Mouse (Mus musculus) c-Kit-positive CD71-negative TER-119-negative erythroid progenitor cells, embryonic 14.5 days (primary cell): ENCODE data around the gene Xylt2.
"Not testable (repeated sequence)": the region's sequence is repeated elsewhere in the genome, so short reads cannot be mapped to it uniquely, and the experiment has no call there.

ENCODE experiments used
- DNase-seq: peaks from one replicate; pipeline ENCODE4 v3.0.0-alpha.2; 2013; ENCODE audit warnings: low read depth

The Xylt2 gene

DNA sequence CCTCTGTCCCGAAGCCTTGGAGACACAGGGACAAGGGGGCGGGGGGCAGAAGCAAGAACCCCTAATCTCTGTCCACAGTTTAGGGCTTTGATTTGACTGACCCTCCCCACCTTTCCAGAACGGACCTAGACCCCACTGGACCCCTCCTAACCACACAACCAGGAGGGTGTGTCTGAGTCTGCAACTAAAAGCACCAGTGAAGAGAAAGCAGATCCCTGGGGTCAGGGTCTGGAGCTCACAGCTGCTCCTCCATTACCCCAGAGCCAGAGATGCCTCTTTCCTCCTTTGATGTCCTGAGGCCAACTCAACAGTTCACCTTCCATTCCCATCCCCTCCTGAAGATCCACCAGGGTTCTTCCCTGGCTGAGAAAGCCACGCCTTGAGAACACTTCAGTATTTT, 1.0 kb downstream of the Xylt2 start:
- DNase-seq = no peak

DNA sequence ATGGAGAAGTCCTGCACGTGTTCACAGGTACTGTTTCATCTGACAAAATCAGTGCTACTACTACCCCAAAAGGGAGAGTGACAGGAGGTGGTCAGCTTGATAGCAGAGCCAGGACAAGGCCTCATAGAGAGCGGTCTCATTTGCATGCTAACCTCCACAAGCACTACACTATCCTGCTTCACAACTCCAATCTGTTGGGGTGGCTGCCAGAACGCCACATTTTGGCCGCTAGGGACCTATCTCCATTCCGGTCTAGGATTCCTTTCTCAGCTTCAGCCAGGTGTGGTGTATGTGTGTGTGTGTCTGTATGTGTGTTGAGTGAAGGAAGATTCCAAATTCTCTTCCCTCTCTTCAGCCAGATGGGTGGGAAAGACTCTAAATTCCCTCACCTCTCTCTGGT, 1.9 kb downstream of the Xylt2 start:
- DNase-seq = no peak

DNA sequence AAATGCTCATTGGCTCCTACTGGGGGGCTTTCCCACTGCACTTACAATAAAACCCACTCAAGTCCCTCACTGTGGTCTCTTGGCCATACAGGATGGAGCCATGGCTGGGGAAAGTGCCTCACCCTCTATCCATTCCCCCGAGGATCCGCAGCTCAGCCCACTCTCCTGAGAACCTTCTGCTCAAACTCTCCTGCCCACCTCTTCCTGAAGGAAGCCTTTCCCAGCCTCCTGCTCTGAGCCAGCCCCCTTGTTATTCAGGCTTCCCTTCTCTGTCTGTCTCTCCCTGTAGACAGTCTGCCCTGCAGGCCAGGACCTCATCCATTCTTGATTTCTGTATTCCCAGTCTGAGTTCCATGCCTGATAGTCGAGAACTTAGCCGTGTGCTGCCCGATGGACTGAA, 2.3 kb downstream of the Xylt2 start:
- DNase-seq = no peak

DNA sequence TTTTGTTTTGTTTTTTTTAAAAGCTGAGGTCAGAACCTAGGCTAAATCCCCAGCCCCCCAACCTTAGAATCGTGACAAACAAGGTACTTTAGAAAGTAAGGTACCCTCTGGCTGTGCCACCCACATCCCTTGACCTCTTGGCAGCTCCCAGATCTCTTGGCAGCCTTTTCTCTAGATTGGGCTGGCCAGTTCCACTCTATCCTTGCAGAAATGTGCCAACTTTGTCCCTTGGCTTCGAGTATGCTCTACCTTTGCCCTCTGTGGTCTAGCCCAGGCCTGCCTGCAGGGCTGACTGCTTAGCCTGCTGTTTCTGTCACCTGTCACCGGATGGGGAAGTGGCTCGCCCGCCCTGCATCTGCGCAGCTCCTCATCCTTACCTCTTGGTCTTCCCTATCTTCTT, 12.0 kb downstream of the Xylt2 start:
- DNase-seq = no peak

DNA sequence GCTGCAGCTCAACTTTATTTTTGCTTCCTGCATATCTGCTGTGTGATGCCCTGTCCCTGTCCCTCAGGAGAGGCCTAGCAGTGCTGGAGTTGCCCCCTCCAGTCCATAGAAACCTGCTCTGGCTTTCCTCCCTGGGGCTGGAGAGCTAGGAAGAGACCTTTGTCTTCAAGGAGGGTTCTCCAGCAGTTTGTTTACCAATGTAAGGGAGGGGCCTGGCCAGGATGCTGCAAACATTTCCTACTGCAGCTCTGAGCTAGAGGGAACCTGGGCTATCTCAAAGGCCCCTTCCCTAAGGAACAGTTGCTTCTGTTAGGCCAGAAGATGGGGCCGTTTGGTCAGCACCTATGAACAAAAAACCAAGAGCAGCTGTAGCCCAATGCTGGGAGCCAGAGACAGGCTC, 16.0 kb downstream of the Xylt2 start:
- no peak for DNase-seq

DNA sequence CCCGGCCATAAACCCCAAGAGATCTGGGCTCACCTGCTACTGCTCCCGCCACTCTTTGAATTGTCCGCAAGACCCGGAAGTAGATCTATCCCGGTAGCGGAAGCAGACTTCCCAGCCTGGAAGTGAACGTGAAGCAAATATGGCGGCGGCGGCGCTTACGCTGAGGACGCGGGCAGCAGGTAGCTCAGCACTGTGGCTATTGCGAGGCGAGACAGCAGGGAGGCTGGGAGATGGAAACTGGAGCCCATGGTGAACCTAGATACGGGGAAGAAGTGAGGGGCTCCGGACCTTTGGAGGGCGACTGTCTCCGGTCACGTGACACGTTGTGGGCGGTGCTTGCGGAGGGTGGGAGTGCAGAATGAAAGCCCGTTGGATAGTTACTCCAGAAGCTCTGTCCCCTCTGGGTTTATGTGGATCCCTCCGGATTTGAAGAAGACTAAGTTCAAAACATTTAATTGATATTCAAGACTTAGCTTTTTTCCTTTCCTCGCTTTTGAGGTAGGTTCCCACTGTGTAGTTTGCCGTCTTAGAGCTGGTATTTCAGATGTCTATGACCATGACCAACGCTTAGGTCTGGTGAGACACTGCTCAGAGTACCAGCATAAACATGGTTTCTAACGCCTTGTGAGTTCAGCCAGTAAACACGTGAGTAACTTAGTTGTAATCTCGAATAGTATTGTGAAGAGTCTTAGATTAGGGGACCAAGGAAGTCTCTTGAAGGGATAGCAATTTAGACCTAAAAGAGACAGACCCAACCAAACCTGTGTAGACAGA, 23.5 kb downstream of the Xylt2 start, which contains the start of the genes Mrpl27 and Eme1:
Gene Mrpl27, plus strand, starts transcription at position 105 of the 774 bp plus-strand sequence.
Gene Eme1, minus strand, starts transcription at position 302 of the 774 bp plus-strand sequence.
- peak; percentile 69 for DNase-seq

DNA sequence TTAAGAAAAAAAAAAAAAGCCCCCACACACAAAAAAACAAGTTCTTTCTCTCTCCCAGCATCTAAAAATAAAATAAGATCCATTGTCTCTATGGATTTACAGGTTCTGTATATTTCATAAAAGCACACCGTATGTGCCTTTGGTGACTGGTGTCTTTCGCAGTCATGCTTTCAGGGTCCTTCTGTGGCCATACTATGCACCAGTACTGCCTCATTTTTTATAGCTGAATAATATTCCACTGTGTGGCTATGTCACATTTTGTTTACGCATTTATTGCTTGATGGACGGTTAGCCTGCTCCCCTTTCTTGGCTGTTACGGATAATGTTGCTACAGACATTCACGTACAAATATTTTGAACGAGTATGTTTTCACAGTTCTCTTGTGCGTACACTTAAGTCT, 24.3 kb downstream of the Xylt2 start:
- no peak for DNase-seq

DNA sequence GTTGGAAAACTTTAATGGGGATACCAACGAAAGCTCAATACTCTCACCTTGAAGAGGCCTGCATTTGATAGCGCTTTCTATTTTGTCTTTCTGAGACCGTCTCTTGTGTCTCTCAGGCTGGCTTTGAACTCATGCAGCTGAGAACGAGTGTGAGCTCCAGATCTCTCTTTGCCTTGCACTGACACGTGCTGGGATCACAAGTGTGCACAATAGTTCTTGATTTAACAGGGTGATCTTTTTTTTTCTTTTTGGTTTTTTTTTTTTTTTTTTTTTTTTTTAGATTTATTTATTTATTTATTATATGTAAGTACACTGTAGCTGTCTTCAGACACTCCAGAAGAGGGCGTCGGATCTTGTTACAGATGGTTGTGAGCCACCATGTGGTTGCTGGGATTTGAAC, 26.1 kb downstream of the Xylt2 start:
- DNase-seq = not testable (repeated sequence)

DNA sequence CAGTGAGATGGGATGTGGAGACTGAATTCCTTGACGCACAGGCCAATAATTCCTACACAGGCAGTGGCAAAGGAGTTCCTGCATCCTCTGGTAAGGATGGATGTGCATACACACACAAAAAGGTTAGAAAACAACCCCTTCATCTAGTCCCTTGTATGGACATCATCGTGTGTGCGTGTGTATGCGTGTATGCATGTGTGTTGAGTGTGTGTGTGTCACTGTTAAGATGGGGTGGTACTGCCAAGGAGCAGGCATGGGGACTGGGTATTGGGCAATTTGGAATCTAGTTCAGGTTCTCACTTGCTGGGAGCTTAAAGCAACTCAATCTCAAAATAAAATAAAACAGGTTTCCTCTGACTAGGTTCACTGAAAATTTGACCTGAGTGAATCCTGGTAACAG, 30.9 kb downstream of the Xylt2 start:
- DNase-seq = no peak

DNA sequence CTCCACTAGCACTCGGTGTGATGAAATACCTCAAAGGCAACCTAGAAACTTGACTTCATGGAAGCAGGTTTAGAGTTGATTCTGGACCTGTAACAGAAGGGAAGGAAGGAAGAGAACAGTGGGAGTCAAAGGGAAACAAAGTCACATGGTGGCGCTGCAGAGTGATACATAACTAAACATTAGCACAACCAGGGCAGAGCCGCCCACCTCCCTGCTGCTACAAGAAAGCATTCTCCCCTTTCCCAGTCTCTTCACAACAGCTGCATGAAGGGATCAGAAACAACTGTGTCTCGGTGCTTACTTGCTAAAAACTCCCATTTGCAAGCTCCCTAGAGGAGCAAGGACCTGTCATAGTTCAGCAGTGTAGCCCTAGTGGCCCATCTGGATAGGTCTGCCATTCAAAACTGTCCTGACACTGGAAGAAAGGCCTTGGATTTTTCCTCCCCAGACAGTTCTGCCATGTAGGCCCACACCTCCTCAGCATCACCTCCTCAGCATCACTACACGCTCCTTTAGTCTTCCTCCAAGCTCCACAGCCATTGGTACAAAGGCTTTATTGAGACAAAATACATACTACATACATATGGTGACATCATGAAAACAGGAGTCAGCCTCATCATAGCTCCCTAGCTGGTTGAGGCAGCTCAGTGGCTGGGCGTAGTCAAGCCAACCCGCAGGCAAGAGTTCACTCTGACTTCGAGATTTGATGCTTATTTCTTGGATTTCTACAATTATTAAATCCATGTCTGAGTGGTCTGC, 32.7 kb downstream of the Xylt2 start:
- DNase-seq = no peak

DNA sequence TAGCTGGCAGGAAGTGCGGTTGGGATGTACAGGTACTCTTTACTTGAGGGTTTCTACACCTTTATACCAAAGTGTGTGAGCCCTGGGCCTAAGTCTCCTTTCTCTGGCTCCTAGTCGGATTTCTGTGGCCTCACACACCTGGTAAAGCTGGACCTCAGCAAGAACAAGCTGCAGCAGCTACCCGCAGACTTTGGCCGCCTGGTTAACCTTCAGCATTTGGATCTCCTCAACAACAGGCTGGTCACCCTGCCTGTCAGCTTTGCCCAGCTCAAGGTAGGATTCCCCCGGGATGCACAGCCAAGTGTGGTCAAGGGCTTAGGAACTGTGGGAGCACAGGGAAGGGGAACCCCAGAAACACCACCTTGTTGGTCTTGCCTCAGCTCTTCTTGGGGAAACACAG, 42.9 kb downstream of the Xylt2 start:
- DNase-seq = no peak

DNA sequence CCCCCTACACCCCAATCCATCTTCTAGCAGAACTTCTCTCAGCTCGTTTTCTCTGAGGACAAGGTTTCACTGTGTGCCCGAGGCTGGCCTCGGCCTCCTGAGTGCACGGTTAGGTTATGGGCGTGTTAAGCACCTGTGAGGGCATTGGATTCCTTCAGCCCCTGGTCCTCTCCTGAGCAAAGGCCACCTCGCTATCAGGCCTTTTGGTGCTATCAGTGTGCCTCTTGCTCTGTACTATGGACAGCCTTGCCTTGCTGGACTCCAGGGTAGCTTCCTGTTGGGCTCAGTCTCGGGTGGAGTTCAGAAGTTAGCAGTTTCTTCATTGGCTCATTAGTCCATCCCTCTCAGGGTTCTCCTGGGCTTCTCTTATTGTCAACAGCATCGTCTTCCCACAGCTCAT, 44.3 kb downstream of the Xylt2 start:
- no peak for DNase-seq

DNA sequence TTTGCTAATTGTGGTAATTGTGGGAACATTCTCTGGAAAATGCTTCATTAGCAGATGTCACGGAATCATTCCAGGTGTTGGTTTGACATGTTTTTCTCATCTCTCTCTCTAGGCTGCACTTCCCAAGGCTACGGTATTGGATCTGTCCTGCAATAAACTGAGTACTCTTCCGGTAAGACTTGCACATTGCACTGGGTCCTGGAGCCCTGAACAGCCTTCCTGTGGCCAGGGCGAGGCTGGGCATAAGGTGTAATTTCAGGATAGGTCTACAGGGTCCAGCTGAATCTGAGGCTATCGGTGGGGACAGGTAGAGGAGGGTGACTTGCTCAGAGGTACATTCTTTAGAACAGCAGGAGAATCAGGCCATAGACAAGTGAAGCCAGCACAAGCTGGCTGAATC, 45.3 kb downstream of the Xylt2 start:
- no peak for DNase-seq

DNA sequence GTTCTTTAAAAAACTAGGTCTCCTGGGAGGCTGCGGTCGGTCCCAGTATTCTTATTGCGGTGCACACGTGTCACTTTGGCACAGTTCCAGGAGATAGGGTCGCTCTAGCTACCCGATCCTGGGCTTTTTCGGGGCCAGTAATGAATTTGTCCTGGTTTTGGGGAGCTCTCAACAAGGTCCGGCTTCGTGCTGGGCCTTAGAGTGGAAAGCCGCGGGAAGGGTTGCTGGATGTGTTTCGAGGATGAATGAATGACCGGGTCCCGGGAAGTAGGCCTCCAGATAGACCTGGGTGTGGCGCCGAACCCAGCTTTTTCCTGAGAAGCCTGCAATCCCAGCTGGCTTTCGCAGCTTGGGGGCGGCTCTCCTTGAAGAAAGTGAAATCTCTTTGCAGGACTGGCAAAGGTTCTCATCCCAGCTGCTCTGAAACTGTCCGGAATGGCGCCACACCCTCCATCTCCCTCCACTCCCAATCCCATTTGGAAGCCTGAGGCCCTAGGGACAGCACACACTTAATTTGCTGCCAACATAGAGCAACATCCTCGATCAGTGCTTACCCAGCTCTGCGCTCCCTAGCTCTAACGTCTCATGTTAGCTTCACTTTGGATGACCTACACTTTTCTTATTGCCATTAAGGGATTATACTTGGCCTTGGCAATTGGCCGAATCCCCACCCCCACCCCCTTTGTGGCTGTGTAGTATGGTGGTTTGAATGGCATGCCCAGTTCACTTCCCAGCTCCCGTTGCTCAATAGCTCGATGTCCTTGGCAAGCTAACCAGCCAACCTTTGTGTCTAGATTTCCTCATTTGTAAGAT, 46.9 kb downstream of the Xylt2 start:
- no peak for DNase-seq

DNA sequence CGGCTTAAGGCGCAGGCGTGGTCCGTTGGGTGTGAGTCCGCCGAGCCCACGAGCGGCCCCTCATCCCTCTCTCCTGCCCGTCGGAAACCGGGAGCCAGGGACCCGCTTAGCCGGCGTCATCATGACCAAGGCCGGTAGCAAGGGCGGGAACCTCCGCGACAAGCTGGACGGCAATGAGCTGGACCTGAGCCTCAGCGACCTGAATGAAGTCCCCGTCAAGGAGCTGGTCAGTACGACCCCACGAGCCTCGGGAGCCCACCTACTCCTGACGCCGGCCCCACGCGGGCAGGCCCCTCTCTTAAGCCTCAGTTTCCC, 47.5 kb downstream of the Xylt2 start:
- no peak for DNase-seq

DNA sequence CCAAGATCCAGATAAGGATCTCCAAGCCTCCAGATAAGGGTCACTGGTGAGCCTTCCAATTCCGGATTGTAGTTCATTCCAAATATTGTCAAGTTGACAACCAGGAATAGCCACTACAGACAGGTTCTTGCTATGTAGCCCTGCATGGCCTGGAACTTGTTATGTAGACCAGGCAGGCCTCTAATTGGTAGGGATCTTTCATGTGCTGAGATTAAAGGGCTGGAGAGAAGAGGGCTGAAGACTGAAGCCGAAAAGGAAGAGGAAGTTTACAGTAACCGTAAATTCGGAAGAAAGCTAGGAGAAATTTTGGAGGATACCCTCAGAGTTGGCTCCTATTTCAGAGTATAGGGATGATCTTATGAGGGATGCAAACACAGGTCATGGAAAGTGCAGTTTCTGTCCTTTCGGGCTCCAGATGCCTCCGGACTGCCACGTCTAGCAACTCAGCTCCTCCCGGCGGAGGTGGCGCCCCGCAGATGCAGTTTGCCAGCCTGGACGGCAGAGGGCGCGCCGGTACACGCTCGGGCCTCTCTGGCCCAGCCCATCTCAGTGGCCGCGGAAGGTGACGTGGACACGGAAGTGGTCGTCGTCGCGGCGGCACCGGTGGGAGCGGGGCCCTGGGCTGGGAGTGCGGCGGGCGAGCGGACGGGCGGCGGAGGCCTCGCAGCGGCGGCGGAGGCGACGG, 48.0 kb downstream of the Xylt2 start, which contains the start of gene Lrrc59:
Gene Lrrc59, plus strand, starts transcription at position 569 of the 685 bp plus-strand sequence.
- peak; percentile 83 for DNase-seq

DNA sequence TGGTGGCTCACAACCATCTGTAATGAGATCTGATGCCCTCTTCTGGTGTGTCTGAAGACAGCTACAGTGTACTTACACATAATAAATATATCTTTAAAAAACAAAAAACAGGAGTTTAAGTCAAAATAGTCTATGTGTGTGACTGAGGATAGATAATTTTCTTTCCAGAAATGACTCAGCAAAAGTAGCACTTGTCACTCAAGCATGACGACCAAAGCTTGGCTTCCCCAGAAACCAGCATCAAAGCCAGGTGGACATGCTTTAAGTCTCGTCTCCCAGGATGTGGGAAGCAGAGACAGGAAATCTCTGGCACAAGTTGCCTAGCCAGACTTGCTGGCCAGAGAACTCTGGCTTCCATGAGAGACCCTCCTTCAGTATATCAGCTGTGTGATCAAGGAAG, 55.2 kb downstream of the Xylt2 start:
- DNase-seq = no peak

DNA sequence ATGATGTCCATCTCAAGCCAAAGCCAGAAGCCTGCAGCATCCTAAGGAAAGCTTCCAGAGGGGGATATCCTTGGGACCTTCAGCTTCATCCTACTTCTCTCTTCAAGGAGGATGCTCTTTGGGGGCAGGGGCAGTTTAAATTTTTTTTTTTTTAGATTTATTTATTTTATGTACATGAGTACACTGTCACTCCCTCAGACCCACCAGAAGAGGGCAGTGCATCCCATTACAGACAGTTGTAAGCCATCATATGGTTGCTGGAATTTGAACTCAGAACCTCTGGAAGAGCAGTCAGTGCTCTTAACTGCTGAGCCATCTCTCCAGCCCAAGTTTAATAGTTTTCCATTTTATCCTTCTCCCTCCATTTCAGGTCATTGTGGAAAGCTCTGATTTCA, 55.9 kb downstream of the Xylt2 start:
- DNase-seq = no peak

DNA sequence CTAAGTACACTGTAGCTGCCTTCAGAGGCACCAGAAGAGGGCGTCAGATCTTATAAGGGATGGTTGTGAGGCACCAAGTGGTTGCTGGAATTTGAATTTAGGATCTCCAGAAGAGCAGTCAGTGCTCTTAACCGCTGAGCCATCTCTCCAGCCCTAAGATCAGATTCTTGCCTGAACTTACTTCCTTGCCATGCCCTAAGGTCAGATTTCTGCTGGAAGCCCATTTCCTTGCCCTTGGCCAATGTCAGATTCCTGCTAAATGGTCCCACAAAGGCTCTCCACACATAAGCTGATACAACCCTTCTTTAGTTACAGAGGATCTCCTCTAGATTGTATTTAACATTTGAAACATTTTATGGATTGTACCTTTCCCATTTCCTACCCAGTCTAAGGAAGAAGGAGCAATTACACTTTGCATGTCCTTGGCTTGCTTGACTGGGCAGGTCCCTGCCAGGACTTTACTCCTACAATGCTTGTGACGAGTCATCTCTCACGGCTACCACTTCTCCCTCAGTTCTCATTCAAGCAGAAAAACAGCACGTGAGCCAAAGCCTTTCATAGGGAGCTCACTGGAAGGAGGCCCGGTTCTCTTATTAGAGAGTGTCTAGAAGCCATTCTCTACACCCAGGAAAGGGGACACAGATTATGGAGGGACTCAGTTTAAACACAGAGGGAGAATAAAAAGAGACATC, 56.4 kb downstream of the Xylt2 start:
- DNase-seq = no peak

DNA sequence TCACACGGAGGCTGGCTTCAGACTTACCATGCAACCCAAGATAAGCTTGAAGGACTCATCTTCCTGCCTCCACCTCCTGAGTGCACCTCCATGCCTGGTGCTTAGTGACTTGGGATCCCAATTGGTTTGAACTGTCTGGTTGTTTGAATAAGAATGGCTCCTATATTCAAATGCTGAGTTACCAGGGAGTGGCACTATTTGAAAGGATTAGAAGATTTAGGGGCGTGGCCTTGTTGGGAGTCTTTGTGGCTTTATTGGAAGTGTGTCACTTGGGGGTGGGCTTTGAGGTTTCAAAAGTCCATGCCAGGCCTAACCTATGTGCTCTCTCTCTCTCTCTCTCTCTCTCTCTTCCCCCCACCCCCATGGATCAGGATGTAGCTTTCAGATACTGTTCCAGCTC, 59.7 kb downstream of the Xylt2 start:
- DNase-seq = no peak

DNA sequence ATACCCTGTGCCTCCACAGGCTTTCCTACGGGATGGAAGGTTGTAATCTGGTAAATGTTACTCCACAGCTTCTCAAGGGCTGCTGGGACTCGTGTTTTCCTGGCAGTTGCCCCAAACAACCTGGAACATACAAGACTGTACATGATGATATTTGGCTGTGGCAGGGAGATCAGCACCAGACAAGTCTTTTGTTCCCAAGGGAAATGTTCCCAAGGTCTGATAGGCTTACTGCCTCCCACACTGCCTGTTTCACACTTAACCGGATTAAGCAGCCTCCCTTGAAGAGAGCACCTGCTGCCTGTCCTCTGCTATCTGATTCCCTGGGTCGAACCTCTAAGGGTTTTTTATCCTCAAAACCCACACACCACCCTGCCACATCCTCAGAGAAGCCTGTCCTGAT, 61.8 kb downstream of the Xylt2 start:
- no peak for DNase-seq

DNA sequence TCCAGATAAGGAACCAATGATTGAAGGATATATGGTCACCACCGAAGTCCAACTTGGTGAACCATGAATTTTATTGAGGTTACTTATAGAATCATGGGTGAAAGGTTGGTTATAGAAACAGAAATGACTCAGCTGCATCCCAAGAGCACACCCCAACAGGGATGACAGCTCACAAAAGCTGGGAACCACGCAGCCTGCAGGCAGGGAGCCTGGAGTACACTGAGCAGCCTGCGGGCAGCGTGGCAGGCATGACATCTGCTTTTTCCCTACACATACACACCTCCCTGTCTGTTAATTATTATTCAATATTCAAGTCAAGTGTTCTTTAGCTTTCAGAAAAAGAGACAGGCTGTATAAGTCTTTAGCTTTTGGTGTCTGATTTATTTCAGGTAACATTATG, 62.7 kb downstream of the Xylt2 start:
- DNase-seq = no peak
